Mouse (Mus musculus) forebrain, embryonic 16.5 days (tissue): Measurements from ENCODE around the gene Bpifa6. TPM values are rescaled to one million over a fixed set of nuclear protein-coding genes. Genes with fewer than 3 reads are reported as not detected.

Source experiments
- ATAC-seq: fragments of 200-750 bp; cut with Nextera tagmentation; 2 replicates; pipeline ENCODE4 v1.8.0; 2017; ENCODE audit warnings: mild to moderate bottlenecking, moderate library complexity
- H3K27ac ChIP-seq: fragments of 300-500 bp; sonication (generic); 2 replicates; pipeline ENCODE4 v1.5.1; 2014; ENCODE audit warnings: low read length, control low read depth
- H3K27me3 ChIP-seq: fragments of 300-500 bp; sonication (generic); replicated peaks from 2 replicates; pipeline ENCODE4 v1.6.1; 2014; ENCODE audit warnings: low read length; ENCODE audit not compliant: control insufficient read depth, insufficient read depth
- H3K36me3 ChIP-seq: fragments of 300-500 bp; sonication (generic); 2 replicates; pipeline ENCODE4 v1.6.1; 2014; ENCODE audit not compliant: control insufficient read depth, insufficient read depth
- H3K4me1 ChIP-seq: fragments of 300-500 bp; sonication (generic); replicated peaks from 2 replicates; pipeline ENCODE4 v1.6.1; 2014; ENCODE audit warnings: low read length; ENCODE audit not compliant: control insufficient read depth, insufficient read depth
- H3K4me2 ChIP-seq: fragments of 300-500 bp; sonication (generic); 2 replicates; pipeline ENCODE4 v1.6.1; 2014; ENCODE audit warnings: mild to moderate bottlenecking, low read length, control low read depth
- H3K4me3 ChIP-seq: fragments of 300-500 bp; sonication (generic); replicated peaks from 2 replicates; pipeline ENCODE4 v1.5.1; 2014; ENCODE audit warnings: mild to moderate bottlenecking, low read length, control low read depth
- H3K9ac ChIP-seq: fragments of 300-500 bp; sonication (generic); replicated peaks from 2 replicates; pipeline ENCODE4 v1.6.1; 2014; ENCODE audit warnings: low read depth, low read length, control low read depth
- H3K9me3 ChIP-seq: fragments of 300-500 bp; sonication (generic); 2 replicates; pipeline ENCODE4 v1.6.1; 2016; ENCODE audit warnings: low read length; ENCODE audit not compliant: control insufficient read depth
- WGBS: fragments of 180-500 bp; shearing (Covaris S2); extraction: QIAGEN DNeasy Blood & Tissue Kit; methylation state at CpG from one replicate; pipeline ENCODE4 v1.1.7; 2014; 5-methylcytosine and 5-hydroxymethylcytosine counted together
- polyA plus RNA-seq: library from polyadenylated mRNA; unstranded; fragments of >200 nt; fragmentation: Nextera tagmentation; extraction: Ambion mirVana; gene quantifications from 2 replicates; pipeline ENCODE4 v1.2.1, GENCODE M21; 2015

Bpifa6 gene
- polyA plus RNA-seq = not detected in 2 replicates

DNA sequence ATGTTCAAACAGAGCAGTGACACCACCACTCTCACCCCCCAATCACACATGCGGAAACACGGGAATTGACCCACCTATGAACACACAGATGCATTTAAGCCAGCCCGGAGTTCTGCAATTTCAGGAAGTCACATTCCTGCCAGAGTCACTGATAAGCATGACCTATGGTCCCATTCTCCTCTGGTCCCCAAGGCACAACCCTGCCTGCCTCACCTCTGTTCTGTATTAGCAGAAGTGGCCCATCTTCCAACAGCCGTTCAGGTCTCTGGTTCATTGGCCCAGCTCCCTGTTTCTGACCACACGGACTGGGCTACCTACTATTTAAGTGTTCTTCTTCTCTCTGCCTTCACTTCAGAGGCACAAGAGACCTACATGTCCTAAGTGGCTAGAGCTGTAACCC, at the start of gene Bpifa6:
Bpifa6 (plus strand) TSS at position 364 of the 400 bp plus-strand sequence.
- Histone ChIP-seq H3K4me3 (no peak within 1 kb of the TSS), H3K36me3 (no peaks in the 10 kb centered on the region), H3K9ac (no peak within 1 kb of the TSS), H3K4me1 (no peaks in the 10 kb centered on the region), H3K4me2 (no peak within 1 kb of the TSS), H3K9me3 (no peaks in the 10 kb centered on the region), H3K27ac (no peak within 1 kb of the TSS), H3K27me3 (no peaks in the 10 kb centered on the region)
- 94% methylated on average over 5 of the region's 5 CpGs for WGBS
- no peak for ATAC-seq

DNA sequence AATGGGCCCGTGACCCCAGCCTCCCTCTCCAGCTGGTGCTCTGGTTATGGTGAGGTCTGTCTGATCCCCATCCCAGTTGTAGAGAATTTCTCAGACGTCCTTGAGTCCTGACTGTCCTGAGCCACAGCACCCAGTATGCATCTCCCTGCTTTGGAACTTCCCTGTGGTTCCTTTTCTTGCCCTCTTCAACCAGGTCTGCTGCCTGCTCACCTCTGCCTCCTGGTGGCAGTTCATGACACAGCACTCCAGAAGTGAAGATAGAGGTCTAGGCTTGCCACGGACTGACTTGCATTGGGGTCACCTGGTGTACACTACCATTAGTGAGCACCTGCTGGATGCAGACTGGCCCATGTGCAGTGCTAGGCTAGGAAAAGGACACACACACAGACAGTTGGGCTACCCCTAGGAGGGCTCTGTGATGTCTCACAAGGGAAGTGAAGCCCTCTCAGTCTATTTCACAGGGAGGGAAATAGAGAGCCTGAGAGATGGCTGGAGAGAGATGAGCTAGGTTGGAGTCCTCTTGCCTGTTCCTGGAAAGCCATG, 44.8 kb upstream of the Bpifa6 start:
- Histone ChIP-seq H3K36me3 (no peaks in the 10 kb centered on the region), H3K4me3 (no peak overlapping the region), H3K9me3 (no peaks in the 10 kb centered on the region), H3K27me3 (no peaks in the 10 kb centered on the region), H3K4me1 (no peaks in the 10 kb centered on the region), H3K27ac (no peak overlapping the region), H3K9ac (no peak overlapping the region), H3K4me2 (no peak overlapping the region)
- WGBS = 40% methylated on average over 3 of the region's 3 CpGs
- no peak for ATAC-seq

DNA sequence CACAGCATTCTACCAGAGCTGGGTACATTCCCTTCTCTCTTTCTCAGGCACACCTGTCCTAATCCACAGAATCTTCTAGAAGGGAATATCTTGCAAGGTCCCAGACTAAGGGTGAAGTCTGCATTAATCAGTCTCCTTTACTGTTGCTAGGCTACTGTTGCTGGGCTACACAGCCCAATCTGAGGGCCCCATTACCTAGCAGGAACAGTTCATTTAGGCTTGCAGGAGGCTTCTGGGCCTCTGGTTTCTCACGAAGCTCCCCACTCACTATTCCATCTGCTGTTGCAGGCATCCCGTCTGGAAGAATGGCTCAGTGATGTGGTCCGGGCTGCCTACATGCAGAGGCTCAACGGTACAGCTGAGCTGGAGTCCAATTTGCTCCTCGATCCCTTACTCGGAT, 43.6 kb upstream of the Bpifa6 start:
- H3K27me3 ChIP-seq = no peaks in the 10 kb centered on the region
- no peaks in the 10 kb centered on the region for H3K36me3 ChIP-seq
- H3K4me2 ChIP-seq = no peak overlapping the region
- ATAC-seq = peak; percentile 64; the same call in 1 of the 2 replicates
- H3K4me3 ChIP-seq = no peak overlapping the region
- no peaks in the 10 kb centered on the region for H3K9me3 ChIP-seq
- no peaks in the 10 kb centered on the region for H3K4me1 ChIP-seq
- WGBS = 46% methylated on average over 6 of the region's 6 CpGs
- H3K27ac ChIP-seq = no peak overlapping the region
- H3K9ac ChIP-seq = no peak overlapping the region

DNA sequence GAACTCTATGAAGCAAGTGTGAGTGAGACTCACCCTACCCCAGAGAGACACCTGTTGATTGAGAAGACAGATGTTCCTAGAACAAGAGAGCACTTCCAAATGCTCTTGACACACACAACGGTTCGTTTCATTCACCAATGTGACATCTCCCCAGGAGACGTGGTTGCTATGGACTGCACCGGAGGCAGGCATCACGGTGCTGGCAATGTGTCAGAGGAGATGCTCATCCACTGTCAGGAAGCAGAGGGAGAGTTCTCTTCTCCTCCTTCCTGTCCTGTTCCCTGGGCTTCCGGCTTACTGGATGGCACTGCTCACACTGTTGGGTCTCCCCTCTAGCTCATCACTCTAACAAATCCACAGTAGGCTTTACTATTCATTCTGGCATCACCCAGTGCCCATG, 41.4 kb upstream of the Bpifa6 start:
- no peak for ATAC-seq
- Histone ChIP-seq H3K9me3 (no peaks in the 10 kb centered on the region), H3K27ac (no peak overlapping the region), H3K4me3 (no peak overlapping the region), H3K4me2 (no peak overlapping the region), H3K36me3 (no peaks in the 10 kb centered on the region), H3K27me3 (no peaks in the 10 kb centered on the region), H3K4me1 (no peaks in the 10 kb centered on the region), H3K9ac (no peak overlapping the region)
- 67% methylated on average over 6 of the region's 6 CpGs for WGBS

DNA sequence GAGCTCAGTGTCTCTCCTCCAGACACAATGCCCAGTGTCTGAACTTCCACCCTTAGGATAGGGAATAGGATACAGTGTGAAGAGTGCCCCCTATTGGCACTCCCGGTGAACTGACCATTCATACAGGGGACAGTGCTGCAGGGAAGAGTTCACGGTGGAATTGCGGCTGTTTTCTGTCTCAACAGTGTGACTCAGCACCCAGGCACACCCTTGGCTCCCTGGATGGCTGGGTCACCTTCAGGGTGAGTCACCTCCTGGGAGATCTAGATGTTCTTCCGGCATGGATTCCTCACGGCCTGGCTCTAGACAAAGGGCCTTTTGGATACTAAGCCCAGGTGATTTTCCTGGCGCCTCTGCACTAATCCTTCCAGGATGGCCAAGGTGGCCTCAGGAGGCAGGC, 39.4 kb upstream of the Bpifa6 start:
- no peak for ATAC-seq
- no peak overlapping the region for H3K27ac ChIP-seq
- no peaks in the 10 kb centered on the region for H3K4me1 ChIP-seq
- 92% methylated on average over 6 of the region's 6 CpGs for WGBS
- no peak overlapping the region for H3K4me3 ChIP-seq
- no peaks in the 10 kb centered on the region for H3K27me3 ChIP-seq
- H3K4me2 ChIP-seq = no peak overlapping the region
- H3K9me3 ChIP-seq = no peaks in the 10 kb centered on the region
- H3K36me3 ChIP-seq = no peaks in the 10 kb centered on the region
- H3K9ac ChIP-seq = no peak overlapping the region

DNA sequence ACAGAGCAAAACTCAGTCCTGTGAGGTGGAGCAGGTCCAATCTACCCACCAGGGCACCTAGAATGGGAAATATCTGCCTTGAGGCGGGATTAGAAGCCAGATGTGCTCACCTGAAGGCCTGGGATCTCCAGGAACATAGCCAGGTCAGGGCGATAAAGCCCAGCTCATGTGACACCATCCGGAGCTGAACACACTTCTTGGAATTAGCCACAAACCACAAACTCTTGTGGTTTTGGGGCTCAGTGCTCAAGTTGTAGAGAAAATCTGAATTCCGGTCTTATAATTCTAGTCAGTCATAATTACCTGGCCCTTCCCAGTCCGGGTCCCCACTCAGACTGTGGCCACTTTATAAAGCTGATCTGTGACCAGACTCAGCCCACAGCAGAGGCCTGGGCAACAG, 36.9 kb upstream of the Bpifa6 start, which contains the start of gene Bpifb4:
Bpifb4 (plus strand) TSS at position 370 of the 400 bp plus-strand sequence.
- no peak within 1 kb of the TSS for H3K4me3 ChIP-seq
- no peaks in the 10 kb centered on the region for H3K27me3 ChIP-seq
- no peak within 1 kb of the TSS for H3K9ac ChIP-seq
- WGBS = 88% methylated on average over 5 of the region's 5 CpGs
- no peaks in the 10 kb centered on the region for H3K4me1 ChIP-seq
- H3K36me3 ChIP-seq = no peaks in the 10 kb centered on the region
- H3K9me3 ChIP-seq = no peaks in the 10 kb centered on the region
- H3K4me2 ChIP-seq = no peak within 1 kb of the TSS
- H3K27ac ChIP-seq = no peak within 1 kb of the TSS
- no peak for ATAC-seq

DNA sequence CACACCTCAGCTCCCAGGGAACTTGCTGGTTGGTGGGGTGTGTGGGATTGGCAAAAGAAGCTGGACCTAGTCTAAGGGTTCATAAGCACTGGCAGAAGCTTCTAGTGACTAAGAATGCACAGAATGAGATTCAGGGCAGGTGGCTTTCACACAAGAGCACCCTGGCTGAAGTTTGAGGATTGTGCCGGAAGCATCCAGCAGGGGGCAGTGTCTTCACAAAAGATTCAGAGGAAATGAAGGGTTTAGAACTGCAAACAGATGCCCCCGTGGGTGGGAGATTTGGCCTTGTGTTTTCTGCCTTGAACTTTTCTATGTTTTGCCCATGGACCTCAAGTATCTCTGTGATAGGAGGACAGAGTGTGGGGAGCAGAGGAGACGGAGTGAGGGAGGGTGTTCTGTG, 31.2 kb upstream of the Bpifa6 start:
- no peak for ATAC-seq
- Histone ChIP-seq H3K27ac (no peak overlapping the region), H3K4me3 (no peak overlapping the region), H3K27me3 (no peaks in the 10 kb centered on the region), H3K4me2 (no peak overlapping the region), H3K36me3 (no peaks in the 10 kb centered on the region), H3K9me3 (no peaks in the 10 kb centered on the region), H3K9ac (no peak overlapping the region), H3K4me1 (no peaks in the 10 kb centered on the region)
- 43% methylated on average over 3 of the region's 3 CpGs for WGBS

DNA sequence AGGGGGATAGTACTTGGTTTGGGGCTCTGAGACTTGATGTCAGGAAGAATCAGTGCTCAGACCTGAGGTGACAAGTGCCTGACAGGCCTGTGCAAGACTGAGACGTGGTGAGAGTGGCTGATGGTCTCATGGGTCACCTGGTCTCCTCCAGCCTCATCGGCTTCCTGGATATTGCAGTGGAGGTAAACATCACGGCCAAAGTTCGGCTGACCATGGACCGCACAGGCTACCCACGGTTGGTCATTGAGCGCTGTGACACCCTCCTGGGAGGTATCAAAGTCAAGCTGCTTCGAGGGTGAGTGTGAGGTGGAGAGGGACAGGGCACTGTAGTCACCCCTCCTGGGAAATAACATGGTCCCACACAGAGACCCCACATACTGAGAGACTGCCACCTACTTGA, 30.2 kb upstream of the Bpifa6 start:
- no peak overlapping the region for H3K4me2 ChIP-seq
- ATAC-seq = no peak
- H3K27me3 ChIP-seq = no peaks in the 10 kb centered on the region
- H3K36me3 ChIP-seq = no peaks in the 10 kb centered on the region
- H3K9ac ChIP-seq = no peak overlapping the region
- 93% methylated on average over 8 of the region's 8 CpGs for WGBS
- H3K27ac ChIP-seq = no peak overlapping the region
- no peaks in the 10 kb centered on the region for H3K9me3 ChIP-seq
- no peaks in the 10 kb centered on the region for H3K4me1 ChIP-seq
- no peak overlapping the region for H3K4me3 ChIP-seq

DNA sequence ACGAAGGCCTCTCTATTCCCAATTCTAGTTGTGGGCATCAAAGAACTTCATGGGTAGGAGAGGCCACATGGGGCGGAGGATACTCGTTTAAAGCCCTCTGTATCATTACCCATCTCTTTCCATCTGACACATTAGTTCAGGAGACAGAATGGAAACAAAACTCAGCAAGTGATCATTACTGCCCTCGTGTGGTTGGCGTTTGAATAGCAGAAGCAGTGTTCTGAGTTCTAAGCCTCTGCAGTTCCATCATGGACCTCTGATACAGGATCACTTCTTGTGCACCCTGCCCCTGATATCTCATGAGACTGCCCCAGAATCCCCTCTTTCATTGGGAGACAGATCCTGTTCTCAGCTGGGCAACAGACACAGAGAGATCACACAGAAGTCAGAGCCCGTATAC, 21.8 kb upstream of the Bpifa6 start:
- Histone ChIP-seq H3K27ac (no peak overlapping the region), H3K27me3 (no peaks in the 10 kb centered on the region), H3K9me3 (no peaks in the 10 kb centered on the region), H3K4me2 (no peak overlapping the region), H3K4me3 (no peak overlapping the region), H3K9ac (no peak overlapping the region), H3K36me3 (no peaks in the 10 kb centered on the region), H3K4me1 (no peaks in the 10 kb centered on the region)
- WGBS = 29% methylated on average over 6 of the region's 6 CpGs
- ATAC-seq = no peak

DNA sequence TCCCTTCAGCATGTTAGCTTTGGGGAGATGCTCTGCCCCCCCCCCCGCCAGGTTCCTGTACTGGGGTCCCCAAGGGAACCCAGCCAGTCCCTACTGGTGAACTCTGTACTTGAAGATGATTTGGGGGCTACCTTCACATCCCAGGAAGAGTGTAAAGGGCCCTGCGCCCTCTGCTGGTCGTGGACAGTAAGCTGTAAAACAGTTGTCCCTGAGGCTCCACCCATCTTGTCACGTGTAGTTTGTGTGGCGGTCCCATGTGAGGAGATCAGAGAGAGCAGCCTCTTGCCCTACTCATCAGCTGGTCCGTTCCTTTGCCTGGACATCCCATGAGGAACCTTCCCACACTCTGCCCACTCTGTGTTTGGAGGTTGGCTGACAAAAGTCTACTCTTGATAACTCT, 20.9 kb upstream of the Bpifa6 start:
- 7% methylated on average over 6 of the region's 6 CpGs for WGBS
- peak overlapping the region; percentile 21 for H3K4me2 ChIP-seq
- H3K27ac ChIP-seq = no peak overlapping the region
- no peak overlapping the region for H3K9ac ChIP-seq
- H3K9me3 ChIP-seq = no peaks in the 10 kb centered on the region
- no peaks in the 10 kb centered on the region for H3K36me3 ChIP-seq
- H3K27me3 ChIP-seq = no peaks in the 10 kb centered on the region
- no peak overlapping the region for H3K4me3 ChIP-seq
- ATAC-seq = no peak
- H3K4me1 ChIP-seq = no peaks in the 10 kb centered on the region
